Mouse (Mus musculus) E14TG2a.4 (cell line): ENCODE measurements around the gene Grk2.

Experiments
- CTCF ChIP-seq: conservative IDR thresholded peaks from 2 replicates; pipeline ENCODE4 v1.5.1; 2014; ENCODE audit warnings: low read length
- POU5F1 ChIP-seq: IDR thresholded peaks from 2 replicates; pipeline ENCODE4 v1.6.1; 2014; ENCODE audit warnings: low read length, borderline replicate concordance

GRCm38 (mm10) chr19:4319272-4319671, 13.2 kb upstream of the Grk2 start:
- no peak for TF ChIP-seq CTCF
- TF ChIP-seq POU5F1, result no peak
